Mouse (Mus musculus) CD8-positive naive resting alpha-beta T cell, adult 2 months (primary cell): ENCODE data around the gene Mpzl1.

Source experiments
- DNase-seq, 2 experiments: peaks; one replicate each; pipeline ENCODE4 v3.0.0; 2022; ENCODE audit warnings: low read depth in 2 of 2, low spot score in 2 of 2

The Mpzl1 gene

GRCm38 (mm10) chr1:165658602-165659001 lies 24.3 kb upstream of the Mpzl1 start:
- DNase-seq: peak; percentile 35 to 52

- DNase-seq: no peak
These were observed 21.1 kb upstream of the Mpzl1 start for GRCm38 (mm10) chr1:165655482-165655881.

GRCm38 (mm10) chr1:165655022-165655421 lies 20.7 kb upstream of the Mpzl1 start:
- peak; percentile 13 to 36 for DNase-seq

- no peak for DNase-seq
These were observed 19.0 kb upstream of the Mpzl1 start for GRCm38 (mm10) chr1:165653126-165653885.

GRCm38 (mm10) chr1:165652507-165652906 lies 18.2 kb upstream of the Mpzl1 start:
- DNase-seq: no peak

GRCm38 (mm10) chr1:165651158-165651557 lies 16.8 kb upstream of the Mpzl1 start:
- DNase-seq: no peak

GRCm38 (mm10) chr1:165645102-165645501 lies 10.8 kb upstream of the Mpzl1 start:
- no peak for DNase-seq

GRCm38 (mm10) chr1:165643735-165644134 lies 9.4 kb upstream of the Mpzl1 start:
- DNase-seq: no peak

- DNase-seq: peak; percentile 5 to 14
These were observed 8.5 kb upstream of the Mpzl1 start for GRCm38 (mm10) chr1:165642780-165643311.

GRCm38 (mm10) chr1:165641786-165642771 lies 7.7 kb upstream of the Mpzl1 start:
- peak; percentile 89 to 96 for DNase-seq

GRCm38 (mm10) chr1:165641271-165641771 lies 7.0 kb upstream of the Mpzl1 start:
- DNase-seq: peak; percentile 82 to 87

- no peak for DNase-seq
These were observed 2.0 kb upstream of the Mpzl1 start for GRCm38 (mm10) chr1:165636289-165636688.

GRCm38 (mm10) chr1:165635055-165635897 lies 938 bp upstream of the Mpzl1 start:
- no peak for DNase-seq

- no peak for DNase-seq
These were observed 993 bp downstream of the Mpzl1 start for GRCm38 (mm10) chr1:165633345-165633744.

GRCm38 (mm10) chr1:165631136-165631535 lies 3.2 kb downstream of the Mpzl1 start:
- no peak for DNase-seq

GRCm38 (mm10) chr1:165629975-165630374 lies 4.4 kb downstream of the Mpzl1 start:
- DNase-seq: no peak

GRCm38 (mm10) chr1:165628603-165629002 lies 5.7 kb downstream of the Mpzl1 start:
- no peak for DNase-seq

- DNase-seq: no peak
These were observed 8.4 kb downstream of the Mpzl1 start for GRCm38 (mm10) chr1:165625896-165626295.

- DNase-seq: no peak
These were observed 9.3 kb downstream of the Mpzl1 start for GRCm38 (mm10) chr1:165625058-165625457.

GRCm38 (mm10) chr1:165618201-165618624 lies 16.1 kb downstream of the Mpzl1 start:
- no peak for DNase-seq
